Mouse (Mus musculus): ENCODE results near the gene Olfr94.

DNA sequence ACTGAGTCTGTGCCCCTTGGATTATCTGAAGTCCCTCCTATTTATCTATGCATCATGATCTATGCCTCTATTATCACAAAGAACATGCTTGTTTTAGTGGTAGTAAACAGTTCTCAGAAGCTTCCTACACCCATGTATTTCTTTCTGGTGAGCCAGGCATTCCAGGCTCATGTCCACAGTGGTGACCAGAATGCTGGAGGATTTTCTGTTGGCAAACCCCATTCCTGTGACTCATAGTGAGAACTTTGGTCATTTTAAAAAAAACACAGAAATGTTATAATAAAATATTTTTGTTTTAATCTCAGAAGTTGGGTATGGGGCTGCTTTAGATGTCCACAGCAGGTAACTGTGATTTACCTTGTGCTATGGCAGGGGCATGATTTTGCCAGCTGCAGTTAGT is 48.7 kb upstream of the Olfr94 start:
- TF ChIP-seq CEBPB (IDR thresholded peaks at IDR 0.05; ENCODE audit: insufficient read depth, poor library complexity, severe bottlenecking) (no peak), MAX (IDR thresholded peaks at IDR 0.05; ENCODE audit: low read depth) (no peak), E2F4 (IDR thresholded peaks at IDR 0.05; ENCODE audit: insufficient read depth) (no peak), POLR2AphosphoS2 (IDR thresholded peaks at IDR 0.05; ENCODE audit: insufficient read length, low read depth) (no peak), SRF (IDR thresholded peaks at IDR 0.05; ENCODE audit: control insufficient read depth, insufficient read length, low read depth) (no peak), POLR2A (IDR thresholded peaks at IDR 0.05; ENCODE audit: insufficient read length, low read depth) (no peak)

All from myocyte (in vitro differentiated cells).